Mouse (Mus musculus) frontal cortex, postnatal 14 days (tissue): Measurements from ENCODE around the gene Fgfrl1.
A peak's percentile ranks its signal among the peaks of the same experiment; 100 is the strongest.

Experiments
- DNase-seq, 2 experiments: peaks; one replicate each; pipeline ENCODE4 v3.0.0; 2022; ENCODE audit warnings: low spot score in 2 of 2

Gene Fgfrl1

GRCm38 (mm10) chr5:108692271-108692670 lies at the start of gene Fgfrl1:
Gene Fgfrl1 (plus strand): TSS chr5:108692382.
- DNase-seq: no peak

- no peak for DNase-seq
Measured at GRCm38 (mm10) chr5:108643674-108644073, 48.5 kb upstream of the Fgfrl1 start.

GRCm38 (mm10) chr5:108645651-108646342 lies 46.4 kb upstream of the Fgfrl1 start:
- DNase-seq: no peak

GRCm38 (mm10) chr5:108646343-108646660 lies 45.9 kb upstream of the Fgfrl1 start:
- no peak for DNase-seq

- no peak for DNase-seq
Measured at GRCm38 (mm10) chr5:108647311-108647710, 44.9 kb upstream of the Fgfrl1 start.

- DNase-seq: no peak
Measured at GRCm38 (mm10) chr5:108647820-108648465, 44.2 kb upstream of the Fgfrl1 start.

GRCm38 (mm10) chr5:108648937-108649576 lies 43.1 kb upstream of the Fgfrl1 start:
- DNase-seq: no peak

- no peak for DNase-seq
Measured at GRCm38 (mm10) chr5:108650341-108650740, 41.8 kb upstream of the Fgfrl1 start.

GRCm38 (mm10) chr5:108651136-108651720 lies 41.0 kb upstream of the Fgfrl1 start:
- no peak for DNase-seq

- DNase-seq: peak in 1 of 2 experiments; percentile 11
Measured at GRCm38 (mm10) chr5:108651823-108652222, 40.4 kb upstream of the Fgfrl1 start.

- peak in 1 of 2 experiments; percentile 3 for DNase-seq
Measured at GRCm38 (mm10) chr5:108653341-108653740, 38.8 kb upstream of the Fgfrl1 start.

GRCm38 (mm10) chr5:108654444-108654990 lies 37.7 kb upstream of the Fgfrl1 start:
- DNase-seq: peak in 1 of 2 experiments; percentile 1

- DNase-seq: no peak
Measured at GRCm38 (mm10) chr5:108655381-108655780, 36.8 kb upstream of the Fgfrl1 start.

GRCm38 (mm10) chr5:108655891-108656650 lies 36.1 kb upstream of the Fgfrl1 start:
- no peak for DNase-seq

GRCm38 (mm10) chr5:108657406-108657805 lies 34.8 kb upstream of the Fgfrl1 start:
- no peak for DNase-seq

GRCm38 (mm10) chr5:108658611-108659010 lies 33.6 kb upstream of the Fgfrl1 start:
- DNase-seq: no peak

- peak in 1 of 2 experiments; percentile 18 for DNase-seq
Measured at GRCm38 (mm10) chr5:108659698-108660631, 32.2 kb upstream of the Fgfrl1 start, which contains the start of gene Idua. Gene Idua (plus strand): TSS chr5:108660331.

- DNase-seq: peak; percentile 78 to 89
Measured at GRCm38 (mm10) chr5:108660632-108661268, 31.4 kb upstream of the Fgfrl1 start.

- no peak for DNase-seq
Measured at GRCm38 (mm10) chr5:108662772-108663171, 29.4 kb upstream of the Fgfrl1 start.

- DNase-seq: no peak
Measured at GRCm38 (mm10) chr5:108665066-108665465, 27.1 kb upstream of the Fgfrl1 start.
